Mouse (Mus musculus) bone marrow, adult 2 months (tissue): ENCODE measurements around the gene E130114P18Rik.

ENCODE experiments used
- CTCF ChIP-seq: fragments of 200-500 bp; IDR thresholded peaks from 2 replicates; pipeline ENCODE4 v1.5.1; 2011; ENCODE audit warnings: low read length, control low read depth; ENCODE audit not compliant: control insufficient read depth, insufficient read depth
- POLR2A ChIP-seq: fragments of 200-500 bp; IDR thresholded peaks from 2 replicates; pipeline ENCODE4 v1.6.1; 2011; ENCODE audit warnings: low read depth, mild to moderate bottlenecking, control low read depth, low read length, borderline replicate concordance; ENCODE audit not compliant: control insufficient read depth

DNA sequence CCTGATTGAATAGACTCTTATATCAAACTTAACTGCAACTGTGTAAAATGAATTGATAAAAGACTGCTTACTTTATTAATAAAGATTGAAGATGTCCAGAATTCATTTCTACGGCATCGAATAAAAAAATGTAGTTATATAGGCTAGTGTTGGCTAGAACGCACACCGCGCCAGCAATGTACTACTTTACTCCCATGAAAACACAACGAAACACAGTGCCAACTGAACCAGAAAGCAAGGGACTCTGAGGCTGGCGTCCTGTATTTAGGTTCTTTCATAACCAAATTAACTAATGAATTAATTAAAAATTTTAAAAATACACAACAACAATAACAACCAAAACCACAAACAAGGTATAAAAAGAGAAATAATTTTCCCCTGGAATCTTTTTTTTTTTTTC, 197.0 kb downstream of the E130114P18Rik start:
- TF ChIP-seq CTCF (no peak), POLR2A (no peak)
